Mouse (Mus musculus): ENCODE data around the gene Ints5.

- TF ChIP-seq CTCF (IDR thresholded peaks at IDR 0.05; ENCODE audit: borderline replicate concordance, insufficient read depth, low read depth, low read length): peak; percentile 59; the same call in 1 of the 2 replicates
- no peak for TF ChIP-seq POLR2A (IDR thresholded peaks at IDR 0.05; ENCODE audit: borderline replicate concordance, insufficient read depth, low read length)
These were observed 35.1 kb upstream of the Ints5 start for GRCm38 (mm10) chr19:8857689-8858088.

All from cerebellum, adult 2 months (tissue).